Mouse (Mus musculus) bone marrow, adult 2 months (tissue): ENCODE results near the gene Prl7b1.

Experiments
- CTCF ChIP-seq: fragments of 200-500 bp; IDR thresholded peaks from 2 replicates; pipeline ENCODE4 v1.5.1; 2011; ENCODE audit warnings: low read length, control low read depth; ENCODE audit not compliant: control insufficient read depth, insufficient read depth
- POLR2A ChIP-seq: fragments of 200-500 bp; IDR thresholded peaks from 2 replicates; pipeline ENCODE4 v1.6.1; 2011; ENCODE audit warnings: low read depth, mild to moderate bottlenecking, control low read depth, low read length, borderline replicate concordance; ENCODE audit not compliant: control insufficient read depth

- no peak for TF ChIP-seq CTCF
- no peak for TF ChIP-seq POLR2A
Observed at GRCm38 (mm10) chr13:27564506-27564905, 45.9 kb downstream of the Prl7b1 start, which contains the start of gene Prl8a9.
